ENCODE assay signal across 19 mouse cellular contexts in genomic region chr16:18116467-18116866, GRCm38 (mm10). TPM values are rescaled to one million over a fixed set of nuclear protein-coding genes. Genes with fewer than 3 reads are reported as not detected.
"Had no signal": no experiment of that assay in that cellular context is flagged by ENCODE, and none has a peak within 500 bp of the region (broad histone marks: within the 10 kb centered on the region; RNA-seq: fewer than 3 reads in every experiment).

No protein-coding gene starts in this region.

- H3K27ac ChIP-seq: liver, embryonic 13.5 days; macrophage; midbrain, embryonic 10.5 days; midbrain, embryonic 13.5 days; neural tube, embryonic 12.5 days; neural tube, embryonic 15.5 days; stomach, postnatal 0 days had no signal

- H3K27me3 ChIP-seq: liver, embryonic 13.5 days; midbrain, embryonic 13.5 days; neural tube, embryonic 15.5 days had no signal

- H3K36me3 ChIP-seq: liver, embryonic 13.5 days; midbrain, embryonic 10.5 days; midbrain, embryonic 13.5 days; neural tube, embryonic 12.5 days; neural tube, embryonic 15.5 days had no signal

- H3K9me3 ChIP-seq: liver, embryonic 13.5 days; midbrain, embryonic 13.5 days; neural tube, embryonic 12.5 days; neural tube, embryonic 15.5 days had no signal

- H3K4me1 ChIP-seq: liver, embryonic 13.5 days had no signal

- H3K4me3 ChIP-seq: left cerebral cortex, adult 2 months; liver, embryonic 13.5 days; megakaryocyte, embryonic 14.5 days; midbrain, embryonic 10.5 days; midbrain, embryonic 13.5 days; neural tube, embryonic 12.5 days; neural tube, embryonic 15.5 days had no signal

- H3K4me2 ChIP-seq: liver, embryonic 13.5 days; midbrain, embryonic 13.5 days; neural tube, embryonic 12.5 days; neural tube, embryonic 15.5 days had no signal

- H3K9ac ChIP-seq: liver, embryonic 13.5 days; midbrain, embryonic 13.5 days; neural tube, embryonic 12.5 days; neural tube, embryonic 15.5 days had no signal

- DNase-seq: kidney, adult 8-10 months; kidney, postnatal 14 days; layer of hippocampus, postnatal 36 days; liver, embryonic 13.5 days; lung, adult 2 months; right cerebral cortex, adult 18-20 months; right cerebral cortex, postnatal 14 days; right cerebral cortex, postnatal 4 days; thymus, adult 2 months; thymus, postnatal 25 days had no signal

- ATAC-seq: midbrain, embryonic 13.5 days had no signal

RNA-seq across cellular contexts. Expression of gene Rtn4r, which starts 11.0 kb away (rescaled TPM):
- total RNA-seq: liver, adult 2 months had no signal
- polyA plus RNA-seq: liver, adult 2 months; macrophage had no signal
